Mouse (Mus musculus): ENCODE measurements around the gene Zmat5.

DNA sequence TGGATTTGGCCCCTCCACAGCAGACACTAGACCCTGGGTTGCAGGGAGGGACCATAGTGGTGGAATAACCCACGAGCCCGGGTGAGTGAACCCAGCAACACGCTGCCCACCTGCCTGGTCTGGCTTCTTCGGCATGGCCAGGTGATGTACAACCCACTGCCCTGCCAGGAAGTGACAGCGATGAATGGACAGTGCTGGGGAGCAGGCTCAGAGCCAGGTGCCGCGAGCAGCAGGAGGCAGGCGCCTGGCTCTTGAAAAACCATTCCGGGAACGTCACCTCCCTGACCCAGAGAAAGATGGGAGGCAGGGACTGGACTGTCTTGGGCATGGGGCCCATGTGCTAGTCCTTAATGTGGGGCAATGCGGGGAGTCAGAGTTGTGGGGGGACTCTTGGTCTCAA is 50.4 kb downstream of the Zmat5 start:
- TF ChIP-seq CTCF (IDR thresholded peaks at IDR 0.05; ENCODE audit: insufficient read depth, low read length): no peak
- TF ChIP-seq POLR2A (IDR thresholded peaks at IDR 0.05; ENCODE audit: borderline replicate concordance, extremely low read depth, low read depth, low read length): no peak
